Mouse (Mus musculus) spleen, adult 2 months (tissue): ENCODE data around the gene Dnajc8.
A peak's percentile ranks its signal among the peaks of the same experiment; 100 is the strongest.

Source experiments
- CTCF ChIP-seq: fragments of 200-500 bp; IDR thresholded peaks from 2 replicates; pipeline ENCODE4 v1.5.1; 2011; ENCODE audit warnings: mild to moderate bottlenecking, inconsistent platforms; ENCODE audit not compliant: insufficient read depth, insufficient read length, insufficient replicate concordance; ENCODE audit errors: extremely low read depth
- POLR2A ChIP-seq: fragments of 200-500 bp; IDR thresholded peaks from 2 replicates; pipeline ENCODE4 v1.6.1; 2011; ENCODE audit warnings: low read depth, low read length, inconsistent platforms

- TF ChIP-seq CTCF (no peak), POLR2A (peak; percentile 97)
These were observed 25.0 kb upstream of the Dnajc8 start, which contains the start of gene Sesn2 for GRCm38 (mm10) chr4:132510352-132510798.
